Mouse (Mus musculus): ENCODE results near the gene Tprg. TPM values are rescaled to one million over a fixed set of nuclear protein-coding genes. Genes with fewer than 3 reads are reported as not detected.

Tprg gene
- polyA plus RNA-seq, 1 experiment from 2014 or later: not detected

DNA sequence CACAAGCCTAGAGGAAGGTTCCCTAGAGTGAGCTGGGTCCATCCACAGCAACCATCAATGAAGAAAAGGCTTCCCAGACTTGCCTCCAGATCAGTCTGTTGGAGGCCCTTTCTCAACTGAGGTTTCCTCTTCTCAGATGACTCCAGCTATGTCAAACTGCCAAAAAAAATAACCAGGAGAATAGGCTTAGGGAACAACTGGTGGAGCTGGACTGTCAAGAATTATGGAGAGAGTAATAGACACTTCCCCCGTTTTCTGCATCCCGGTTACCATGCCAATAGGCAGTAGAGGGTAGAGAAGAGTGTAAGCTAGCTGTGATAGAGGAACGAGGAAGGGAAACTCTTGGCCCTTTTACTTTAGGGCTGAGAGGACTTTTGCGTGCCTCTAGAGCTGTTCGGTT, 24.3 kb upstream of the Tprg start:
- H3K4me3 ChIP-seq (ENCODE audit: low read depth, low read length): no peak overlapping the region
- ATAC-seq (no peak), DNase-seq (ENCODE audit: low spot score) (no peak)
- WGBS: 92% methylated on average over 5 of the region's 5 CpGs
- H3K27me3 ChIP-seq (replicated peaks; ENCODE audit: control insufficient read depth, insufficient read depth, low read length): no peaks in the 10 kb centered on the region
- H3K4me1 ChIP-seq (ENCODE audit: control insufficient read depth, insufficient read depth, low read length): no peaks in the 10 kb centered on the region
- H3K27ac ChIP-seq (ENCODE audit: low read depth, low read length): no peak overlapping the region
- no peaks in the 10 kb centered on the region for H3K36me3 ChIP-seq (ENCODE audit: control insufficient read depth, insufficient read depth, low read length)
- no peaks in the 10 kb centered on the region for H3K9me3 ChIP-seq (replicated peaks; ENCODE audit: control insufficient read depth, low read length)
- no peak overlapping the region for H3K9ac ChIP-seq (ENCODE audit: low read length)
- no peak overlapping the region for H3K4me2 ChIP-seq (ENCODE audit: low read length)

DNA sequence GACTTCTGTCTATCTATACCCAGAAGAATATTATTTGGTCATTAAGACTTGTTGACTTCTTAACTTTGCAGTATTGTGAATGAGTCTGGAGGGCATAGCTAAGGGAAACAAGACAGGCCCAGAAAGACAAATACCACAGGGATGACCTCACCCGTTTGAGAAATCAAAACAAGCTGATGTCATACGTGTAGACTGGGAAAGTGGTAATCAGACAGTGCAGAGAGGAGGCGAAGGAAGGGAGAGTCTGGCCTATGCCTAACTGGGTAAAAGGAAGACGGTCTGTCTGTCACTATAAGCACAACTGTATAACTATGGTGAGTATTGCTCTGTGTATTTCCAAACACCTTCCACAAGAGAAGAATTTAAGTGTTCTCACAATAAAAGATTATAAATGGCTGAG, 23.7 kb upstream of the Tprg start:
- no peak overlapping the region for H3K4me2 ChIP-seq (ENCODE audit: low read length)
- peak; percentile 14 for DNase-seq (ENCODE audit: low spot score)
- H3K4me1 ChIP-seq (ENCODE audit: control insufficient read depth, insufficient read depth, low read length): no peaks in the 10 kb centered on the region
- H3K36me3 ChIP-seq (ENCODE audit: control insufficient read depth, insufficient read depth, low read length): no peaks in the 10 kb centered on the region
- no peak overlapping the region for H3K4me3 ChIP-seq (ENCODE audit: low read depth, low read length)
- ATAC-seq: peak; percentile 50; the same call in 1 of the 2 replicates
- H3K9ac ChIP-seq (ENCODE audit: low read length): no peak overlapping the region
- no peaks in the 10 kb centered on the region for H3K27me3 ChIP-seq (replicated peaks; ENCODE audit: control insufficient read depth, insufficient read depth, low read length)
- H3K27ac ChIP-seq (ENCODE audit: low read depth, low read length): no peak overlapping the region
- WGBS: 58% methylated on average over 4 of the region's 4 CpGs
- H3K9me3 ChIP-seq (replicated peaks; ENCODE audit: control insufficient read depth, low read length): no peaks in the 10 kb centered on the region

DNA sequence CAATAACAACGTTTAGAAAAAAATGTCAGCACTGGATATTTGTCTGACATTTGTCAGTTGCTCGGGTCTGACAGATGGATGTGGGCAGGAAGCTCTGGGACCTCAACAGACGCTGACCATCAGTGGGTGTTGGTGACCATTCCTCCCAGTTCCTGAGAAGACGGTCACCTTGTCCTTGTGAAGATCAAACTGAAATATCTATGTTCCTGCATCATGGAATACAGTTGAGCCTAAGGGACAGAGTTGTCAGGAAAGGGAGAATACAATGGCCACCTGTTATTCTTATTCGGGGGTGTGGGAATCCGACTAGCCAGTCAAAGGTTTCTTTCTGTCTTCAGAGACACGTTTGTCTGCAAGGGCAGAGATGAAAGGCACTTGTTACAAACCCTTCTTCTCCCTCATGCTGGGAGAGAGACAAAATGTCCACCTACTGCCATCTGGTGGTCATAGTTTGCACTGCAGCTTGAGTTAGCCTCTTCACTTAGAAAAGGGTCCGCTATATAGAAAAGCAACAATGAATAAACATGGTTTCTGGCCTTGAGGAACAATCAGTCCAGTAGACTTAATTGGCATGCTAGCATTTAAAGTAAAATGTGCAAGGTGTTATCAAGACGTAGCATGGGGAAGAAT, 23.0 kb upstream of the Tprg start:
- 43% methylated on average over 9 of the region's 9 CpGs for WGBS
- Histone ChIP-seq H3K9ac (ENCODE audit: low read length) (no peak overlapping the region), H3K4me1 (ENCODE audit: control insufficient read depth, insufficient read depth, low read length) (no peaks in the 10 kb centered on the region), H3K27ac (ENCODE audit: low read depth, low read length) (no peak overlapping the region), H3K27me3 (replicated peaks; ENCODE audit: control insufficient read depth, insufficient read depth, low read length) (no peaks in the 10 kb centered on the region), H3K9me3 (replicated peaks; ENCODE audit: control insufficient read depth, low read length) (no peaks in the 10 kb centered on the region), H3K4me2 (ENCODE audit: low read length) (no peak overlapping the region), H3K4me3 (ENCODE audit: low read depth, low read length) (no peak overlapping the region), H3K36me3 (ENCODE audit: control insufficient read depth, insufficient read depth, low read length) (no peaks in the 10 kb centered on the region)
- DNase-seq (ENCODE audit: low spot score) (peak; percentile 91), ATAC-seq (peak; percentile 74)

DNA sequence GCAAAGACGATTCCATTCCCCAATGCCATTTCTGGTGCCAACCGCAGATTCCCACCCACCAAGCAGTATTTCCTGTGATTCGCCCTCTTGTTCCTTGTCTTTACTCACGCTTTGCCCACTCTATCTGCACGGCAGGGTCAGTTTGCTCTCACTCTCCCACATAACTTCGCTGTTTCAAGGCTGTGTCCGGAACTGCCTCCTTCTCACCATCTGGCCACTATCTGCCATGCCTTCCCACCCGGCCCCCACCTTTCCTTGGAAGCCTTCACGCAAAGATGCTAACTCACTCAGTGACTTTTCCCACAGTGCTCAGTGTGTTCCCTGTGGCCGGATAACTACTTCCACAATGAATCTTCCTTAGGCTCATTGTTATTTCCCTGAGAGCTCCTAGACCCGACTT, 21.4 kb upstream of the Tprg start:
- H3K9ac ChIP-seq (ENCODE audit: low read length): no peak overlapping the region
- no peaks in the 10 kb centered on the region for H3K9me3 ChIP-seq (replicated peaks; ENCODE audit: control insufficient read depth, low read length)
- 89% methylated on average over 11 of the region's 11 CpGs for WGBS
- DNase-seq (ENCODE audit: low spot score) (no peak), ATAC-seq (no peak)
- H3K36me3 ChIP-seq (ENCODE audit: control insufficient read depth, insufficient read depth, low read length): no peaks in the 10 kb centered on the region
- no peaks in the 10 kb centered on the region for H3K27me3 ChIP-seq (replicated peaks; ENCODE audit: control insufficient read depth, insufficient read depth, low read length)
- H3K4me2 ChIP-seq (ENCODE audit: low read length): no peak overlapping the region
- H3K27ac ChIP-seq (ENCODE audit: low read depth, low read length): no peak overlapping the region
- no peak overlapping the region for H3K4me3 ChIP-seq (ENCODE audit: low read depth, low read length)
- H3K4me1 ChIP-seq (ENCODE audit: control insufficient read depth, insufficient read depth, low read length): no peaks in the 10 kb centered on the region

DNA sequence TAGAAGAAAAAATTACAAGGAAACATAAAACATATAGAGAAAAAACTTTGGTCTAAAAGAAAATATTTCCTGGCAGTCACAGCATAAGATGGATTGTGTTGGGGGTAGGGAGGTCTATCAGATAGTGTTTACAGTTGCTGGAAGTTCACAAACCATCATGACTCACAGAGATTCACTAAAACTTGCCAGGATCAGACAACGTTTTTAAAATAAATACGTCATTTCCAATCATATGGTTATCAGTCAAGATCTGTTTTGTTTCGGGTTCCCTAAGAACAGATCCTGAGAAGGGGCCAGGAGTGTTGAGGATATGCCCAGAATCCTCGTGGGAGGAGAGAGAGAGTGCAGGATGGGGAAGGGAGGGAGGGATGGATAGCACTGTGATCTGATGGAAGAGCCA, 18.3 kb upstream of the Tprg start:
- WGBS: 73% methylated on average over 4 of the region's 4 CpGs
- no peaks in the 10 kb centered on the region for H3K9me3 ChIP-seq (replicated peaks; ENCODE audit: control insufficient read depth, low read length)
- no peak overlapping the region for H3K4me3 ChIP-seq (ENCODE audit: low read depth, low read length)
- H3K27me3 ChIP-seq (replicated peaks; ENCODE audit: control insufficient read depth, insufficient read depth, low read length): no peaks in the 10 kb centered on the region
- no peak overlapping the region for H3K27ac ChIP-seq (ENCODE audit: low read depth, low read length)
- no peaks in the 10 kb centered on the region for H3K36me3 ChIP-seq (ENCODE audit: control insufficient read depth, insufficient read depth, low read length)
- DNase-seq (ENCODE audit: low spot score): peak; percentile 13
- no peaks in the 10 kb centered on the region for H3K4me1 ChIP-seq (ENCODE audit: control insufficient read depth, insufficient read depth, low read length)
- no peak overlapping the region for H3K9ac ChIP-seq (ENCODE audit: low read length)
- no peak for ATAC-seq
- H3K4me2 ChIP-seq (ENCODE audit: low read length): no peak overlapping the region

DNA sequence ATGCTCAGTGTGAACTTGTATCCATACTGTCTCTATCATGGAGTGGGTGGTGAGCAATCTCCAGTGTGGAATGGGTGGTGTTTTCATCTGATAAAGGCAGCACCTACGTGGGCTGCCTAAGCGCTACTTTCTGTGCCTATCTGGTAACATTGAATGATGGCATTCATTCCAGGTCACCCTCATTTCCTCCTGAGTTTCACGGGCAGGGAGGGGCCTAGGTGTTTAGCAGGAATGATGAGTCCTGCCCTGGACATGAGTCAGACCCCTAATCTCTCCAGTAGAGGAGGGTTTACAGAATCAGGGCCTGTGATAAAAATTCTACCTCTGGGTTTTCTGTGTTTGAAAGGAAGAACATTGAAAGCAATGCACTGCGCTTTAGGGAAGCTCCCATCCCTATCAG, 4.1 kb upstream of the Tprg start:
- no peak overlapping the region for H3K4me2 ChIP-seq (ENCODE audit: low read length)
- H3K9me3 ChIP-seq (replicated peaks; ENCODE audit: control insufficient read depth, low read length): no peaks in the 10 kb centered on the region
- DNase-seq (ENCODE audit: low spot score) (no peak), ATAC-seq (no peak)
- no peak overlapping the region for H3K9ac ChIP-seq (ENCODE audit: low read length)
- H3K4me1 ChIP-seq (ENCODE audit: control insufficient read depth, insufficient read depth, low read length): no peaks in the 10 kb centered on the region
- WGBS: 94% methylated on average over 4 of the region's 4 CpGs
- H3K4me3 ChIP-seq (ENCODE audit: low read depth, low read length): no peak overlapping the region
- no peak overlapping the region for H3K27ac ChIP-seq (ENCODE audit: low read depth, low read length)
- no peaks in the 10 kb centered on the region for H3K36me3 ChIP-seq (ENCODE audit: control insufficient read depth, insufficient read depth, low read length)
- H3K27me3 ChIP-seq (replicated peaks; ENCODE audit: control insufficient read depth, insufficient read depth, low read length): no peaks in the 10 kb centered on the region

DNA sequence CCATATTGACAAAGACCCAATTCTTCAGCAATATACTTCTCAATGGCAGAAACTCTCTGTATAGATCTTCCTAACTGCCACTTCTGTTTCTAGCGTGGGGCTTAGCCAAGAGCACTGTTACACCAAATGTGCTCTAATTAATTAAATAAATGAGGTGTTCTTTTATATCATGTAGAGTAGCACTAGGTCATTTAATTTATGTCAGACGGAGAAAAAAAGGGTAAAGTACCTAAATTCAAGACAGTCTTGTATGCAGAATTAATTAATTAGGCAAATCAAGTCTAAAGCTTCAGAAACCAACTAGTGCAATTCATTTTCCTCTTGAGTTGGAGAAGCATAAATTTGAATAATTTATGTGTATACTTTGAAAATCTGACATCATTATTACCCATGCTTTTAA, 7.1 kb downstream of the Tprg start:
- no peaks in the 10 kb centered on the region for H3K9me3 ChIP-seq (replicated peaks; ENCODE audit: control insufficient read depth, low read length)
- H3K36me3 ChIP-seq (ENCODE audit: control insufficient read depth, insufficient read depth, low read length): no peaks in the 10 kb centered on the region
- no peak overlapping the region for H3K4me3 ChIP-seq (ENCODE audit: low read depth, low read length)
- H3K4me2 ChIP-seq (ENCODE audit: low read length): no peak overlapping the region
- 12% methylated on average over 2 of the region's 2 CpGs for WGBS
- DNase-seq (ENCODE audit: low spot score): peak; percentile 80
- H3K9ac ChIP-seq (ENCODE audit: low read length): no peak overlapping the region
- H3K27ac ChIP-seq (ENCODE audit: low read depth, low read length): no peak overlapping the region
- no peaks in the 10 kb centered on the region for H3K27me3 ChIP-seq (replicated peaks; ENCODE audit: control insufficient read depth, insufficient read depth, low read length)
- no peaks in the 10 kb centered on the region for H3K4me1 ChIP-seq (ENCODE audit: control insufficient read depth, insufficient read depth, low read length)
- ATAC-seq: peak; percentile 90

DNA sequence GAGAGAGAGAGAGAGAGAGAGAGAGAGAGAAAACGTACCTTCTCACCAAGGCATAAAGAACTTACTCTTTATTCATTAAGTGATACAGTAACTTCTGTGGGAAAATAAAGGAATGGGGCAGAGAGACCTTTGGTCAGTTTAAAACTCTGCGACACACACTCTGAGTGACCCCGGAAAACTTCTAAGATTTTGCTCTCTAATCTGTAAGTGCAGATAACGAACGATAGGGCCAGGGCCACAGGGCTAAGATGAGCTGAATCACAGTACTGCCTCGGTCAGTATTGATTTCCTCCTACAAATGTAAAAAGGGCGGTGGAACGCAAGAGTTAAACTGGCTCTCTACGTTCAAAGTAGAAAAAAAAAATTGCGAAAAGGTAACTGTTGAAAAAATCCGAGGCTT, 8.9 kb downstream of the Tprg start:
- DNase-seq (ENCODE audit: low spot score) (no peak), ATAC-seq (no peak)
- 89% methylated on average over 11 of the region's 11 CpGs for WGBS

DNA sequence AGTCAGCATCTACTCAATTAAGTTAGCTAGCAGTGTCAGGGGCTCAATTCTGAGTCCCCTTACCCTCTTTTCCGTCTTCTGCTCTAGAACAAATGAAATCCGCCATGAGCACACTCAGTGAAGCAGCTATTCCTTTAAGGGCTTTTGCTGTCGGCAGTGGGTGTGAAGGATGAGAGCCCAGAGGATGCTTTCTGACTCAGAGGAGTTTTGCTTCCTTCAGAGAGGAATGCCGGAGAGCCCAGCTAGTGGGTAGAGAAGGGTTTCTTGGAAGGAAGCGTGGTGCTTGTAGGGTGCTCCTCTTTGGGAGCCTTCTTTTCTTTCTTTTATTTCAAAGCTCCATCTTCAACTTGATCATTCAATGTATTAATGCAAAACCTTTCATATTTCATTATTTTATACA, 10.1 kb downstream of the Tprg start:
- Histone ChIP-seq H3K9ac (ENCODE audit: low read length) (no peak overlapping the region), H3K27me3 (replicated peaks; ENCODE audit: control insufficient read depth, insufficient read depth, low read length) (no peaks in the 10 kb centered on the region), H3K9me3 (replicated peaks; ENCODE audit: control insufficient read depth, low read length) (no peaks in the 10 kb centered on the region), H3K4me1 (ENCODE audit: control insufficient read depth, insufficient read depth, low read length) (no peaks in the 10 kb centered on the region), H3K4me2 (ENCODE audit: low read length) (no peak overlapping the region), H3K36me3 (ENCODE audit: control insufficient read depth, insufficient read depth, low read length) (no peaks in the 10 kb centered on the region), H3K27ac (ENCODE audit: low read depth, low read length) (no peak overlapping the region), H3K4me3 (ENCODE audit: low read depth, low read length) (no peak overlapping the region)
- 90% methylated on average over 5 of the region's 5 CpGs for WGBS
- no peak for DNase-seq (ENCODE audit: low spot score)
- no peak for ATAC-seq

More for the DNA sequence above, 8.9 kb downstream of the Tprg start:
- no peaks in the 10 kb centered on the region for H3K36me3 ChIP-seq (ENCODE audit: control insufficient read depth, insufficient read depth, low read length)
- no peak overlapping the region for H3K4me3 ChIP-seq (ENCODE audit: low read depth, low read length)
- no peaks in the 10 kb centered on the region for H3K9me3 ChIP-seq (replicated peaks; ENCODE audit: control insufficient read depth, low read length)
- H3K4me1 ChIP-seq (ENCODE audit: control insufficient read depth, insufficient read depth, low read length): no peaks in the 10 kb centered on the region
- H3K4me2 ChIP-seq (ENCODE audit: low read length): no peak overlapping the region
- H3K9ac ChIP-seq (ENCODE audit: low read length): no peak overlapping the region
- no peak overlapping the region for H3K27ac ChIP-seq (ENCODE audit: low read depth, low read length)
- H3K27me3 ChIP-seq (replicated peaks; ENCODE audit: control insufficient read depth, insufficient read depth, low read length): no peaks in the 10 kb centered on the region

Measured in forebrain, embryonic 14.5 days (tissue).